Mouse (Mus musculus) testis, adult 2 months (tissue): ENCODE results near the gene Sec1. TPM values are rescaled to one million over a fixed set of nuclear protein-coding genes. Genes with fewer than 3 reads are reported as not detected.
A peak's percentile ranks its signal among the peaks of the same experiment; 100 is the strongest.

ENCODE experiments used
- H3K27ac ChIP-seq: fragments of 200-500 bp; 2 replicates; pipeline ENCODE4 v1.5.1; 2012; ENCODE audit warnings: low read depth, low read length; ENCODE audit not compliant: control insufficient read depth, insufficient read depth
- H3K27me3 ChIP-seq: fragments of 200-500 bp; 2 replicates; pipeline ENCODE4 v1.6.1; 2012; ENCODE audit warnings: mild to moderate bottlenecking, low read length, moderate library complexity; ENCODE audit not compliant: control insufficient read depth, insufficient read depth
- H3K36me3 ChIP-seq: fragments of 200-500 bp; 2 replicates; pipeline ENCODE4 v1.6.1; 2012; ENCODE audit warnings: mild to moderate bottlenecking, low read length; ENCODE audit not compliant: control insufficient read depth, insufficient read depth
- H3K4me1 ChIP-seq: fragments of 200-500 bp; 2 replicates; pipeline ENCODE4 v1.6.1; 2012; ENCODE audit warnings: low read length; ENCODE audit not compliant: control insufficient read depth, insufficient read depth
- H3K4me3 ChIP-seq: fragments of 200-500 bp; 2 replicates; pipeline ENCODE4 v1.5.1; 2012; ENCODE audit warnings: low read depth, mild to moderate bottlenecking, low read length, moderate library complexity, mixed read lengths; ENCODE audit not compliant: control insufficient read depth
- CTCF ChIP-seq: fragments of 200-500 bp; IDR thresholded peaks from 2 replicates; pipeline ENCODE4 v1.5.1; 2012; ENCODE audit warnings: low read depth, mild to moderate bottlenecking, inconsistent platforms, low read length, moderate library complexity; ENCODE audit not compliant: control insufficient read depth, insufficient read depth, insufficient replicate concordance
- POLR2A ChIP-seq: fragments of 200-500 bp; IDR thresholded peaks from 2 replicates; pipeline ENCODE4 v1.6.1; 2012; ENCODE audit warnings: low read depth, mild to moderate bottlenecking, inconsistent platforms, low read length, moderate library complexity; ENCODE audit not compliant: control insufficient read depth
- polyA plus RNA-seq: library from polyadenylated mRNA; depleted of rRNA; stranded (reverse); fragments of >200 nt; gene quantifications from 2 replicates; pipeline ENCODE4 v1.2.3, GENCODE M21; 2012; rRNA removed

The Sec1 gene
- 61.0 and 71.6 TPM in 2 replicates for polyA plus RNA-seq

DNA sequence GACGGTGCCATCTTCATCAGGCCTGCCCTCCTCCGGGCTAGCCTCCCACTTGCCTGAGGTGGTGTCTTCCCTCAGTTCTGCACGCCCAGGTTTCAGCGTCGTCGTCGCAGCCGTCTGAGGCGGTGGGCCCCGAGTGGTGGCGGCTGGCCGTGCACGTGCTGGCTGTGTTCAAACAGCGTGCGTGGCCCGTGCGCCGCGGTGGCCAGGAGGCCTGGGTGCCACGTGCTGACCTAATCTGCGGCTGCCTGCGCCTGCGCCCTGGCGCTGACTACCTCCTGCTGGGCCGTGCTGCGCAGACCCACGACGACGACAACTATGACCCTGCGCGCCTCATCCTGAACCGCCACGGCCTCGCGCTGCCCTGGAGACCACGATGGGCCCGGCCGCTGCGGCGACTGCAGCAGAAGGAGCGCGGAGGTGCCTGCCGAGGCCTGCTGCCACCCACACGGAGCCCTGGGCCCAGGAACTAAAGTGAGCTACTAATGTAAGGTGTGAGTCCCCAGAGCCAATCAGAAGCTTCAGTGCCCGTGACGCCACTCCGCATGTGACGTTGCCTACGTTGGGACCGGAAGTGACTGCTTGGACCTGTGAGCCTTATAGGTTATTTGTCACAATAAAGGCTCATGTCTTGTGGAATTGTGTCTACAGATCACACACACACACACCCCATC is at the start of gene Sec1:
TSS of gene Sec1 (minus strand) at position 482 of the 671 bp plus-strand sequence.
- Histone ChIP-seq H3K27ac (peak within 1 kb of the TSS; percentile 82), H3K27me3 (no peaks in the 10 kb centered on the region), H3K36me3 (no peaks in the 10 kb centered on the region), H3K4me1 (peaks cover 7% of the 10 kb centered on the region), H3K4me3 (peak within 1 kb of the TSS; percentile 98)
- TF ChIP-seq CTCF (no peak), POLR2A (peak; percentile 79)

GRCm38 (mm10) chr7:45742338-45742737 is 48.1 kb upstream of the Sec1 start:
- Histone ChIP-seq H3K4me3 (no peak overlapping the region), H3K36me3 (no peaks in the 10 kb centered on the region), H3K27ac (no peak overlapping the region), H3K4me1 (no peaks in the 10 kb centered on the region), H3K27me3 (no peaks in the 10 kb centered on the region)
- TF ChIP-seq CTCF (no peak), POLR2A (no peak)

DNA sequence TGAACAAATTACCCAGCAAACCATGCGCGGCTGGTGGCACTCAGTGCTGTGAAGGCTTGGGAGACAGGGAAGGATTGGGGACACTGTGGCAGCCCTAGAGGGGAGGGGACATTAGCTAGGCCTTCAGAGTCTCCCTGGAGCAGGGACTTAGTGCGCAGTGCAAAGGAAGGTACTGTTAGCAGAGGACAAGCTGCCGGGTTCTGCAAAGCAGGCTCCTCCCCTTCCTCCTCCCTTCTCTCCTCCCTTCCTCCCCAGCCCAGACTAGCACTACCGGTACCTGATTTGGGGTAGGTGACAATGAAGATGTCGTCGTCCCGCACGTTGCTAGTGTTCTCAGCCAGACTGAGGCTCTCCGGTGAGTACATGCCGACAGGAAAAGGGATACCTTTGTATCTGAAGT is 47.6 kb upstream of the Sec1 start:
- Histone ChIP-seq H3K36me3 (no peaks in the 10 kb centered on the region), H3K4me1 (no peaks in the 10 kb centered on the region), H3K27me3 (no peaks in the 10 kb centered on the region), H3K4me3 (no peak overlapping the region), H3K27ac (no peak overlapping the region)
- TF ChIP-seq POLR2A (0 out of 2 replicates have a peak, but pooled peaks have one; percentile 36), CTCF (no peak)

- H3K4me1 ChIP-seq: no peaks in the 10 kb centered on the region
- no peaks in the 10 kb centered on the region for H3K27me3 ChIP-seq
- no peaks in the 10 kb centered on the region for H3K36me3 ChIP-seq
- peak overlapping the region; percentile 33; the same call in 1 of the 2 replicates for H3K27ac ChIP-seq
- H3K4me3 ChIP-seq: no peak overlapping the region
- TF ChIP-seq CTCF: no peak
These were observed 47.1 kb upstream of the Sec1 start for GRCm38 (mm10) chr7:45741308-45741707.

DNA sequence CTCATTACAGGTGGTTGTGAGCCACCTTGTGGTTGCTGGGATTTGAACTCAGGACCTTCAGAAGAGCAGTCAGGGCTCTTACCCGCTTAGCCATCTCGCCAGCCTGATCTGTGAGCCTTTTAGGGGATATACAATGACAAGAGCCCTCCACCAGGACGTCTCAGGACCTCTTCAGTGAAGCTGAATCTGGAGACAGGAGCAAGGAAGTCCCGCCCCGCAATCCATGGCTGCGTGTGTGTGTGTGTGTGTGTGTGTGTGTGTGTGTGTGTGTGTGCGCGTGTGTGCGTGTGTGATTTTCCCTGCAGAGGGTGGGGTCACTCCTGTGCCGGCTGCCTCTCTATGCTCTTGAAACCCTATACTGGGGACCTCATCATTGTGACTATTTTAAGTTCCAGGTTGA is 45.6 kb upstream of the Sec1 start:
- H3K4me3 ChIP-seq: no peak overlapping the region
- no peaks in the 10 kb centered on the region for H3K36me3 ChIP-seq
- H3K4me1 ChIP-seq: no peaks in the 10 kb centered on the region; the same call in 1 of the 2 replicates
- no peaks in the 10 kb centered on the region for H3K27me3 ChIP-seq
- TF ChIP-seq CTCF: no peak
- no peak for TF ChIP-seq POLR2A
- H3K27ac ChIP-seq: no peak overlapping the region

- Histone ChIP-seq H3K36me3 (no peaks in the 10 kb centered on the region), H3K27ac (no peak overlapping the region), H3K27me3 (no peaks in the 10 kb centered on the region), H3K4me3 (no peak overlapping the region), H3K4me1 (no peaks in the 10 kb centered on the region; the same call in 1 of the 2 replicates)
- TF ChIP-seq CTCF (peak; percentile 64; the same call in 1 of the 2 replicates), POLR2A (no peak)
These were observed 45.1 kb upstream of the Sec1 start for GRCm38 (mm10) chr7:45739162-45739763.

DNA sequence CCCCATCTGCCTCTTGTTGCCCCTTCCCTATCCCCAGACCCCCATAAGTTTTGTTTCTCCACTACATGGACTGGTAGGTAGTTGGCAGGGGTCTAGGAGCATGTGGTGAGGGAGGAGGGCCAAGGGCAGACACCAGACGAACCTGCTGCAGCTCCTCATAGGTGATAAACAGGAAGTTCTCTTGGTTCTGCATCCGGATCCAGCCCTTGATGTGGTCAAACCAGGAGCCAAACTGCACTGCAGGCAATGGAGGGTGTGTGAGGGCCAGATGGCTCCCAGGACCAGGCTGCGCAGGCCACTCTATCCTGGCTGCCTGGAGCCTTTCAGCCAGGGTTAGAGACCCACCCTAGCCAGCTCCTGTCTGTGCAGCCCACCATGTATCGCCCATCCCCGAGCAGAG is 39.3 kb upstream of the Sec1 start:
- Histone ChIP-seq H3K4me1 (peaks cover 2% of the 10 kb centered on the region; the same call in 1 of the 2 replicates), H3K4me3 (no peak overlapping the region), H3K27ac (no peak overlapping the region), H3K36me3 (no peaks in the 10 kb centered on the region), H3K27me3 (no peaks in the 10 kb centered on the region)
- TF ChIP-seq POLR2A (no peak), CTCF (no peak)
